Mouse (Mus musculus) heart, embryonic 14.5 days (tissue): ENCODE data around the gene Kcnk10. TPM values are rescaled to one million over a fixed set of nuclear protein-coding genes. Genes with fewer than 3 reads are reported as not detected.

Experiments
- ATAC-seq: fragments of 200-750 bp; cut with Nextera tagmentation; 2 replicates; pipeline ENCODE4 v1.8.0; 2017; ENCODE audit warnings: low read depth, moderate TSS enrichment; ENCODE audit not compliant: insufficient number of reproducible peaks, insufficient read depth, low FRiP score
- H3K27ac ChIP-seq, 2 experiments: fragments of 200-500 bp in 1 of 2; fragments of 300-500 bp in 1 of 2; sonication (generic) in 1 of 2; replicated peaks in 1 of 2; 2 replicates each; pipeline ENCODE4 v1.5.1; 2012 to 2014; ENCODE audit warnings: low read depth in 2 of 2, low read length in 2 of 2, control low read depth in 1 of 2, mild to moderate bottlenecking in 1 of 2, mixed read lengths in 1 of 2; ENCODE audit not compliant: control insufficient read depth in 1 of 2, insufficient read depth in 1 of 2
- H3K27me3 ChIP-seq: fragments of 300-500 bp; sonication (generic); 2 replicates; pipeline ENCODE4 v1.6.1; 2014; ENCODE audit warnings: mild to moderate bottlenecking, low read length, control low read depth; ENCODE audit not compliant: control insufficient read depth, insufficient read depth
- H3K36me3 ChIP-seq: fragments of 300-500 bp; sonication (generic); 2 replicates; pipeline ENCODE4 v1.6.1; 2014; ENCODE audit warnings: mild to moderate bottlenecking, control low read depth, low read length, mixed read lengths; ENCODE audit not compliant: control insufficient read depth, insufficient read depth
- H3K4me1 ChIP-seq, 2 experiments: fragments of 200-500 bp in 1 of 2; fragments of 300-500 bp in 1 of 2; sonication (generic) in 1 of 2; 2 replicates each; pipeline ENCODE4 v1.6.1; 2012 to 2014; ENCODE audit warnings: low read length in 2 of 2, control low read depth in 1 of 2, mixed read lengths in 1 of 2; ENCODE audit not compliant: control insufficient read depth in 2 of 2, insufficient read depth in 2 of 2
- H3K4me2 ChIP-seq: fragments of 300-500 bp; sonication (generic); 2 replicates; pipeline ENCODE4 v1.6.1; 2014; ENCODE audit warnings: mild to moderate bottlenecking, low read length
- H3K4me3 ChIP-seq, 2 experiments: fragments of 200-500 bp in 1 of 2; fragments of 300-500 bp in 1 of 2; sonication (generic) in 1 of 2; 2 replicates each; pipeline ENCODE4 v1.5.1; 2012 to 2014; ENCODE audit warnings: low read length in 2 of 2, mild to moderate bottlenecking in 2 of 2, control low read depth in 1 of 2, low read depth in 1 of 2, moderate library complexity in 1 of 2; ENCODE audit not compliant: control insufficient read depth in 1 of 2, insufficient read depth in 1 of 2
- H3K9ac ChIP-seq: fragments of 300-500 bp; sonication (generic); 2 replicates; pipeline ENCODE4 v1.6.1; 2014; ENCODE audit warnings: mild to moderate bottlenecking, low read length
- H3K9me3 ChIP-seq: fragments of 300-500 bp; sonication (generic); 2 replicates; pipeline ENCODE4 v1.6.1; 2016; ENCODE audit warnings: low read length, control low read depth; ENCODE audit not compliant: control insufficient read depth
- WGBS: fragments of 180-500 bp; shearing (Covaris S2); extraction: QIAGEN DNeasy Blood & Tissue Kit; methylation state at CpG from one replicate; pipeline ENCODE4 v1.1.7; 2014; 5-methylcytosine and 5-hydroxymethylcytosine counted together
- polyA plus RNA-seq: library from polyadenylated mRNA; unstranded; fragments of >200 nt; fragmentation: Nextera tagmentation; extraction: Ambion mirVana; gene quantifications from 2 replicates; pipeline ENCODE4 v1.2.1, GENCODE M21; 2014

Gene Kcnk10
- polyA plus RNA-seq, 1 experiment from 2014 or later: 0.26 TPM

- no peak overlapping the region for H3K27ac ChIP-seq
- H3K9me3 ChIP-seq: 0 out of 2 replicates have a peak, but pooled peaks cover 3% of the 10 kb centered on the region
- no peak overlapping the region for H3K9ac ChIP-seq
- no peaks in the 10 kb centered on the region for H3K4me1 ChIP-seq
- WGBS: 83% methylated on average over 4 of the region's 4 CpGs
- no peak overlapping the region for H3K4me2 ChIP-seq
- no peaks in the 10 kb centered on the region for H3K27me3 ChIP-seq
- no peak for ATAC-seq
- H3K4me3 ChIP-seq: no peak overlapping the region
- no peaks in the 10 kb centered on the region for H3K36me3 ChIP-seq
Measured at GRCm38 (mm10) chr12:98458944-98459343, 119.2 kb downstream of the Kcnk10 start.

- H3K4me2 ChIP-seq: no peak overlapping the region
- no peak overlapping the region for H3K4me3 ChIP-seq
- H3K9ac ChIP-seq: no peak overlapping the region
- 0 out of 2 replicates have a peak, but pooled peaks cover 3% of the 10 kb centered on the region for H3K9me3 ChIP-seq
- no peaks in the 10 kb centered on the region for H3K4me1 ChIP-seq
- ATAC-seq: no peak
- H3K36me3 ChIP-seq: no peaks in the 10 kb centered on the region
- no peak overlapping the region for H3K27ac ChIP-seq
- 82% methylated on average over 5 of the region's 5 CpGs for WGBS
- H3K27me3 ChIP-seq: no peaks in the 10 kb centered on the region
Measured at GRCm38 (mm10) chr12:98458516-98458915, 119.6 kb downstream of the Kcnk10 start.

GRCm38 (mm10) chr12:98453161-98453560 lies 124.9 kb downstream of the Kcnk10 start:
- no peak overlapping the region for H3K9ac ChIP-seq
- no peaks in the 10 kb centered on the region for H3K27me3 ChIP-seq
- no peak for ATAC-seq
- 79% methylated on average over 17 of the region's 17 CpGs for WGBS
- no peak overlapping the region for H3K27ac ChIP-seq
- no peak overlapping the region for H3K4me3 ChIP-seq
- H3K36me3 ChIP-seq: no peaks in the 10 kb centered on the region
- no peak overlapping the region for H3K4me2 ChIP-seq
- H3K9me3 ChIP-seq: no peaks in the 10 kb centered on the region
- no peaks in the 10 kb centered on the region for H3K4me1 ChIP-seq

- Histone ChIP-seq H3K9ac (no peak overlapping the region), H3K27me3 (no peaks in the 10 kb centered on the region), H3K4me3 (no peak overlapping the region), H3K27ac (no peak overlapping the region), H3K4me2 (no peak overlapping the region), H3K9me3 (no peaks in the 10 kb centered on the region), H3K4me1 (no peaks in the 10 kb centered on the region), H3K36me3 (no peaks in the 10 kb centered on the region)
- WGBS: 83% methylated on average over 7 of the region's 7 CpGs
- no peak for ATAC-seq
Measured at GRCm38 (mm10) chr12:98452646-98453045, 125.5 kb downstream of the Kcnk10 start.

GRCm38 (mm10) chr12:98445637-98446036 lies 132.5 kb downstream of the Kcnk10 start:
- Histone ChIP-seq H3K9me3 (no peaks in the 10 kb centered on the region), H3K4me3 (no peak overlapping the region), H3K9ac (no peak overlapping the region), H3K4me1 (no peaks in the 10 kb centered on the region), H3K4me2 (no peak overlapping the region), H3K27me3 (no peaks in the 10 kb centered on the region), H3K36me3 (no peaks in the 10 kb centered on the region), H3K27ac (no peak overlapping the region)
- whole genome bisulfite sequencing: 65% methylated on average over 5 of the region's 5 CpGs
- ATAC-seq: no peak

GRCm38 (mm10) chr12:98444860-98445259 lies 133.2 kb downstream of the Kcnk10 start:
- H3K9me3 ChIP-seq: no peaks in the 10 kb centered on the region
- 78% methylated on average over 5 of the region's 5 CpGs for WGBS

GRCm38 (mm10) chr12:98443754-98444153 lies 134.4 kb downstream of the Kcnk10 start:
- Histone ChIP-seq H3K27ac (no peak overlapping the region), H3K4me2 (no peak overlapping the region), H3K9ac (no peak overlapping the region), H3K27me3 (no peaks in the 10 kb centered on the region), H3K4me3 (no peak overlapping the region), H3K36me3 (no peaks in the 10 kb centered on the region), H3K9me3 (no peaks in the 10 kb centered on the region), H3K4me1 (no peaks in the 10 kb centered on the region)
- whole genome bisulfite sequencing: 81% methylated on average over 3 of the region's 3 CpGs
- ATAC-seq: no peak

More at GRCm38 (mm10) chr12:98444860-98445259, 133.2 kb downstream of the Kcnk10 start:
- H3K9ac ChIP-seq: no peak overlapping the region
- no peak overlapping the region for H3K27ac ChIP-seq
- H3K36me3 ChIP-seq: no peaks in the 10 kb centered on the region
- no peak overlapping the region for H3K4me2 ChIP-seq
- no peak overlapping the region for H3K4me3 ChIP-seq
- no peaks in the 10 kb centered on the region for H3K27me3 ChIP-seq
- no peak for ATAC-seq
- no peaks in the 10 kb centered on the region for H3K4me1 ChIP-seq

GRCm38 (mm10) chr12:98438080-98438479 lies 140.0 kb downstream of the Kcnk10 start:
- Histone ChIP-seq H3K4me3 (no peak overlapping the region), H3K4me2 (no peak overlapping the region), H3K9ac (no peak overlapping the region), H3K36me3 (no peaks in the 10 kb centered on the region), H3K9me3 (no peaks in the 10 kb centered on the region), H3K4me1 (no peaks in the 10 kb centered on the region), H3K27me3 (no peaks in the 10 kb centered on the region), H3K27ac (no peak overlapping the region)
- WGBS: 72% methylated on average over 2 of the region's 2 CpGs
- no peak for ATAC-seq
